Mouse (Mus musculus): ENCODE data around the gene Ddc. TPM values are rescaled to one million over a fixed set of nuclear protein-coding genes. Genes with fewer than 3 reads are reported as not detected.

Ddc gene
- polyA plus RNA-seq, 1 experiment, result 3.6 TPM

DNA sequence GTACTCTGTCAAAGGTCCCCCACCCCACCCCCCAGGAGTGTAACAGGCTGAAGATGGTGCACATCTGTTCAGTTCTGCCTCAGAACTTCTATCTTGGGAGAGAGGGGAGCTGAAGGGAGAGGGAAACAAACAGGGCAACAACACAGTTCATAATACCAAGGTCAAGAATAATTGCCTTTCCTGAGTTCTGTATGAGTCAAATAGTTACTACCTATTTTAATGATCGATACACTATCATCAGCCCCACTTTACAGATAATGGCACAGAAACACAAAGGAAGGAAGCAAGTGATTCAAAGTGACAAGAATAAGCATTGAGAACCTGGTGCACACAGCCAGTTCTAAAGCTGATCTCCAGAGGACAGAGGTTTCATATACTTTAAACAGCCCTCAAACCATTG, 40.6 kb upstream of the Ddc start:
- WGBS, result 82% methylated on average over 1 of the region's 1 CpGs
- DNase-seq, result no peak
- TF ChIP-seq POLR2A (IDR thresholded peaks at IDR 0.05; ENCODE audit: borderline replicate concordance, extremely low read depth, low read depth, low read length), result no peak
- TF ChIP-seq CTCF (IDR thresholded peaks at IDR 0.05; ENCODE audit: insufficient read depth, low read length), result no peak
- H3K4me1 ChIP-seq (ENCODE audit: control insufficient read depth, insufficient read depth, low read length), result no peaks in the 10 kb centered on the region
- H3K4me3 ChIP-seq (replicated peaks; ENCODE audit: extremely low read depth, low read depth, low read length), result no peak overlapping the region

DNA sequence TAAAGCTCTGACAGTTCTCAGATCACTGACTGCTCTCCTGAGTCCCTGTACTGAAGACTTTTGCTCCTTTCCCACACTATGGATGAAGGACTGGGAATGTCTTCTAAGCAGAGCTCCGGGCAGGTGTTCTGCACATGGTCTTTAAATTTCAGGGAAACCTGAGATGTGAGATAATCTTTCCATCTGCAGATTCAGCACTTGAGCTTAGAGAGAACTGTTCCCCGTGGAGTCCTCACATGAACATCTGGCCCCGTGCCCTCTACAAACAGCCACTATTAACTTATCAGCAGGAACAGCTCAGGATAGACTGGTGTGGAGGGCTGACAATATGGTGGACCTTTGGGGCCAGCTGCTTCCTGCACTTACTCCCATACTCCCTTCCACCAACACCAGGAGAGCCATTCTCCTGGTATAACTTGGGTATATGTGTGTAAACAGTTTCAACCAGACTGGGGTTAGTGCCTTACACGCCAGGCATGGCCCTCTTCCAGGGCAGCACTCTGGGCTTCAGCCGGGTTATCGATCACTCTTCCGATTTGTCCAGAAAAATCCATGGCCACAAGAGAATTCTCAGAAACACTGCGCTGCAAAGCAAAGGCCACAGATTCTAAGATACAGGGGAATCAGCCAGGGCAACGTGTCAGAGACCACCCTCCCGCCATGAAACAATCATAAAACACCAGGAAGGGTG, 39.5 kb upstream of the Ddc start:
- no peaks in the 10 kb centered on the region for H3K4me1 ChIP-seq (ENCODE audit: control insufficient read depth, insufficient read depth, low read length)
- no peak overlapping the region for H3K4me3 ChIP-seq (replicated peaks; ENCODE audit: extremely low read depth, low read depth, low read length)
- WGBS, result 84% methylated on average over 10 of the region's 10 CpGs
- no peak for DNase-seq
- TF ChIP-seq POLR2A (IDR thresholded peaks at IDR 0.05; ENCODE audit: borderline replicate concordance, extremely low read depth, low read depth, low read length) (no peak), CTCF (IDR thresholded peaks at IDR 0.05; ENCODE audit: insufficient read depth, low read length) (no peak)

DNA sequence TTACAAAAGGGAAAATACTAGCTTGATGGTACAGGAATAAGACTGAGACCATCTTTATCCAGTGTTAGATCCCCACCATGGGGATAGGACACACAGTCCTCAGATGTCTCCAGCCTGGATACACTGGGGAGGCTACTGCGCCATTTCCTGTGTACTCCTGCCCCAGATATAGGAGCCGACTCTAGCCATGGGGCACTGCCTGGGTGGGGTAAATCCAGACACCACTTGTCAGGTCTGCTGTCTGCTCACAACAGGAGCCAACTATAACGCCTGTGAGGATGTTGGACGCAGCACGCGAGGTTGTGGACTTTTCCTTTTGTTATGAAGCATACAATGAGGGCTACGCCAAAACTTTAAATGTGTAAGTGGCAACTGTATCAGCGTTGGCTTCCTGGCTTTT, 36.9 kb upstream of the Ddc start:
- no peak for DNase-seq
- H3K4me1 ChIP-seq (ENCODE audit: control insufficient read depth, insufficient read depth, low read length), result no peaks in the 10 kb centered on the region
- no peak overlapping the region for H3K4me3 ChIP-seq (replicated peaks; ENCODE audit: extremely low read depth, low read depth, low read length)
- WGBS, result 60% methylated on average over 8 of the region's 8 CpGs
- TF ChIP-seq CTCF (IDR thresholded peaks at IDR 0.05; ENCODE audit: insufficient read depth, low read length) (no peak), POLR2A (IDR thresholded peaks at IDR 0.05; ENCODE audit: borderline replicate concordance, extremely low read depth, low read depth, low read length) (no peak)

DNA sequence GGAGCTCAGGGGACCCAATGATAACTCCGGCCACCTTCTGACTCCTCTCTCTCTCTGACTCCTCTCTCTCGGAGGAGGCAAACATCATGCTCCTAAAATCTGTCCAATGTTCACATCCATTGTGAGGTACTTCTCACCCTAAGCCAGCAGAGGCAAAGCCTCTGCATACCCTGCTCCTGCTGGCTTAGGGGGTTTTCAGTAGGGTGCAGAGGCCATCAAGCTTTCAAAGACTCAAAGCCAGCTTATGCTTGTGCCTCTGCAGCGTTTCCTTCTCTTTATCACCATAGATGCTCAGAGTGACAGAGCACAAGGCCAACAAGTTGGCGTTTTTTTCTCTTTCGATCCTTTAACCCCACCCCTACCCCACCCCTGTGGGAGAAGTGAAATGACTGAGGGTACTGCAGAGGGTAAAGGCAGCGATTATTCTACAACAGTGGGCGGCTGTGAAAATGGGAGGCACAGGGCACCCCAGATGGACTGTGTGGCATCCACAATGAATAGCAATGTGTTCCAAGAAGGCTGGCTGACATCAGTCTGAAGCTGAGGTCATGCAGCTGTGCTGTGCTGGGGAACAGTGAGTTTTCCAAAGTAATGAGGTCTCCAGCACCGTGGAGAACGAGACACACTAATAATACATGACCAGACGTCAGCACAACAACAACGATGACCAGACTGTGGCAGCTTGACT, 34.3 kb upstream of the Ddc start:
- H3K4me1 ChIP-seq (ENCODE audit: control insufficient read depth, insufficient read depth, low read length), result no peaks in the 10 kb centered on the region
- WGBS, result 66% methylated on average over 11 of the region's 11 CpGs
- DNase-seq, result no peak
- TF ChIP-seq POLR2A (IDR thresholded peaks at IDR 0.05; ENCODE audit: borderline replicate concordance, extremely low read depth, low read depth, low read length) (no peak), CTCF (IDR thresholded peaks at IDR 0.05; ENCODE audit: insufficient read depth, low read length) (no peak)
- no peak overlapping the region for H3K4me3 ChIP-seq (replicated peaks; ENCODE audit: extremely low read depth, low read depth, low read length)

DNA sequence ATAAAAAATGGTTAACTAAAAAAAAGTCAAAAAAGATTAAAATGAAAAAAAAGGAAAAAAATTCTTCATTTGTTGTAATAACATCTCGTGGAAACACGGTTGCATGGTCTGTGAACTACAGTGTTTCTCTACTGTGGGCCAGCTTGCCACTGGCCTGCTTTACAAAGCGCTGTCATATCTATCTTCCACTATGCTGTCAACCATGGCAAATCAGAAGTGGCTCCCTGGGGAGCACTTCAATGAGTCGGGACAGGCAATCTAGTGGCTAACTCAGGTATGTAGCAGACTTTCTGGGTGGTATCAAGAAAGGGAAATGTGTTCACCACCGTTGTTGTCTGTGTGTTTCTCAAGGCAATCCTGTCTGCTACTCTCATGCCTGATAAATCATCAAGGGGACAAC, 33.7 kb upstream of the Ddc start:
- WGBS, result 69% methylated on average over 5 of the region's 5 CpGs
- Histone ChIP-seq H3K4me1 (ENCODE audit: control insufficient read depth, insufficient read depth, low read length) (no peaks in the 10 kb centered on the region), H3K4me3 (replicated peaks; ENCODE audit: extremely low read depth, low read depth, low read length) (no peak overlapping the region)
- no peak for DNase-seq
- no peak for TF ChIP-seq CTCF (IDR thresholded peaks at IDR 0.05; ENCODE audit: insufficient read depth, low read length)
- no peak for TF ChIP-seq POLR2A (IDR thresholded peaks at IDR 0.05; ENCODE audit: borderline replicate concordance, extremely low read depth, low read depth, low read length)

DNA sequence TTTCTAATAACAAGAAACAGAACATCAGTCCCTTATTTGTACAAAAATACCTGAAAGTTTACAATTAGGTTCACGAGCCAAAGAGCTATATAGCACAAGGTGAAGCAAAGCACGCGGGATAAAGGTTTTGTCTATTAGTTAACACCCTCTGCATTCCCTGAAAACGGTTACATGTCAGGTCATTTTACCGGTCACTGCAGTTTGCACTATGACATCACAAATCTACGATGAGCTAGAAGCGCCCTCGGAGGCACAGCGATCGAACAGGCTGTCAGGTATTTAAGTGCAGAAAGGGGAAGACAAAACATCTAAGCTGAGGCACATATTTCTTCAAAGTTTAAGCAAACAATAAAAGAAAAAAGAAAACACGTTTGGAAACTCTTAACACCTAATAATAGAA, 32.6 kb upstream of the Ddc start:
- Histone ChIP-seq H3K4me3 (replicated peaks; ENCODE audit: extremely low read depth, low read depth, low read length) (no peak overlapping the region), H3K4me1 (ENCODE audit: control insufficient read depth, insufficient read depth, low read length) (no peaks in the 10 kb centered on the region)
- 81% methylated on average over 11 of the region's 11 CpGs for WGBS
- no peak for TF ChIP-seq CTCF (IDR thresholded peaks at IDR 0.05; ENCODE audit: insufficient read depth, low read length)
- no peak for TF ChIP-seq POLR2A (IDR thresholded peaks at IDR 0.05; ENCODE audit: borderline replicate concordance, extremely low read depth, low read depth, low read length)
- no peak for DNase-seq

DNA sequence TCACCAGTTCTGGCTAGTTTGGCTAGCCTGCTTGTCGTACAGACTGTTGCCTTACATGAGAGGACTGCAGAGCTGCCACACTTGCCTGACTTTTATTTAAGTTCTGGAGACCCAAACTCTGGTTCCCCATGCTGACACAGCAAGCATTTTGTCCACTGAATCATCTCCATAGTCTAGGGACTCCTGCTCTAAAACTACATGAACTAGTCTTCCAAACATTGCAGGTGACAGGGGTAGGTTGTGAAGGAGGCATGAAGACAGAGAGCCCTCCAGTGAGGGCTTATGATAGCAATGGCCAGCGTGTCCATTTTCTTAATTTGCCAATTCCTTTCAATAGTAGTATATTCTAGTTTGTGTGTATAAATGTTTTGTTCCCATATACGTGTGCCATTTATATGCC, 31.1 kb upstream of the Ddc start:
- DNase-seq, result no peak
- no peak for TF ChIP-seq POLR2A (IDR thresholded peaks at IDR 0.05; ENCODE audit: borderline replicate concordance, extremely low read depth, low read depth, low read length)
- TF ChIP-seq CTCF (IDR thresholded peaks at IDR 0.05; ENCODE audit: insufficient read depth, low read length), result no peak
- Histone ChIP-seq H3K4me3 (replicated peaks; ENCODE audit: extremely low read depth, low read depth, low read length) (no peak overlapping the region), H3K4me1 (ENCODE audit: control insufficient read depth, insufficient read depth, low read length) (no peaks in the 10 kb centered on the region)
- WGBS, result 84% methylated on average over 3 of the region's 3 CpGs

DNA sequence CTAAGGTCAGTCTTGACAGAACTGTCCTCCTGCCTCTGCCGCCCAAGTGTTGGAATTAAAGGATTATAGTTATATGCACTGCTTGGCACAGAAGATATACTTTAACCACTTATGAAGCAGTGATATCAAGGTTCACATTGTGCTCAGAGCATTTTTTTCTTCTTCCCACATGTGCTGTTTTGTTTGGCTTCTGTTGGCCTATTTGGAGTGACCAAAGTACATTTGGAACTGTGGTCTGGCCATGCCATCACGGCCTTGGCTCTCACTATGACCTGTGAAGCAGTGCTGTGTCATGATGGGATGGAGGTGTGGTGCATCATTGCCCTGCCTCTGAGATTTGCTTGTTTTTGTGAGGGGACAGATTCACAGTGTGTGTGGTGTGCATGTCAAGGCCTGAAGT, 30.6 kb upstream of the Ddc start:
- Histone ChIP-seq H3K4me3 (replicated peaks; ENCODE audit: extremely low read depth, low read depth, low read length) (no peak overlapping the region), H3K4me1 (ENCODE audit: control insufficient read depth, insufficient read depth, low read length) (no peaks in the 10 kb centered on the region)
- WGBS, result 79% methylated on average over 2 of the region's 2 CpGs
- DNase-seq, result no peak
- TF ChIP-seq POLR2A (IDR thresholded peaks at IDR 0.05; ENCODE audit: borderline replicate concordance, extremely low read depth, low read depth, low read length), result no peak
- no peak for TF ChIP-seq CTCF (IDR thresholded peaks at IDR 0.05; ENCODE audit: insufficient read depth, low read length)

DNA sequence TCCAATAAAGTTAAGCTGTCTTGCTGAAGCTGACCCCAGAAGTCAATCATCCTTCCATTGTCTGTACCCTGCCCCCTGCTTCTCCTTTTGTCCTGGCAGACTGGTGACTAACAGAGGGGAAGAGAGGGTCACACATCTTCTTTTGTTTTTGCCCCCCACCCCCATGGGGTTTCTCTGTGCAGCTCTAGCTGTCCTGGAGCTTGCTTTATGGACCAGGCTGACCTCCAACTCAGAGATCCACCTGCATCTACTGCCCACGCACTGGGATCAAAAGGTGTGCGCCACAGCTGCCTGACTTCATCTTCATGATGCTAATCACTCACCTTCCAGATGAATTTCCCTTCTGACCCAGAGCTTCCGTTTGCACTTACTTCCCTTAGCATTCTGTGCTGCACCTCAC, 26.0 kb upstream of the Ddc start:
- DNase-seq, result no peak
- H3K4me3 ChIP-seq (replicated peaks; ENCODE audit: extremely low read depth, low read depth, low read length), result no peak overlapping the region
- WGBS, result 67% methylated on average over 3 of the region's 3 CpGs
- TF ChIP-seq CTCF (IDR thresholded peaks at IDR 0.05; ENCODE audit: insufficient read depth, low read length) (no peak), POLR2A (IDR thresholded peaks at IDR 0.05; ENCODE audit: borderline replicate concordance, extremely low read depth, low read depth, low read length) (no peak)
- H3K4me1 ChIP-seq (ENCODE audit: control insufficient read depth, insufficient read depth, low read length), result no peaks in the 10 kb centered on the region

DNA sequence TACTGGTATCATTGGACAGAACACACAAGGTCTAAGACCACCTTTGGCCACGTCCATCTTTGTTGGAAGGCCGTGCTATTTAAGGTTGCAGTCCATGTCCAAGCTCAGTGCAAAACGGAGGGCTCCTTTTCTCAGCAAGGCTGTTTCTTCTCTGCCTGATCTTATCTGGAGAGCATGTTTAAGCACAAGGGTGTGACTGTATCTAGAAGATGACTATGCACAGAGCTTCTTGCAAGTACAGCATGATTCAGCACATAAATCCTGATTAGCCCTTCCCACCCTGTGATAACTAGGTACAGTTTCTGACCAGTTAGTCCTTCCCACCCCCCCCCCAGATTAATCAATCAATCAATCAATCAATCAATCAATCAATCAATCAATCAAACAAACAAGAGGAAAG, 25.4 kb upstream of the Ddc start:
- no peaks in the 10 kb centered on the region for H3K4me1 ChIP-seq (ENCODE audit: control insufficient read depth, insufficient read depth, low read length)
- 74% methylated on average over 3 of the region's 3 CpGs for WGBS

More for the DNA sequence above, 25.4 kb upstream of the Ddc start:
- TF ChIP-seq POLR2A (IDR thresholded peaks at IDR 0.05; ENCODE audit: borderline replicate concordance, extremely low read depth, low read depth, low read length), result no peak
- TF ChIP-seq CTCF (IDR thresholded peaks at IDR 0.05; ENCODE audit: insufficient read depth, low read length), result no peak
- H3K4me3 ChIP-seq (replicated peaks; ENCODE audit: extremely low read depth, low read depth, low read length), result no peak overlapping the region
- no peak for DNase-seq

Measured in lung, adult 2 months (tissue).